10 mouse cellular contexts compared by ENCODE assay signal in genomic region chr3:145798751-145799188, GRCm38 (mm10). TPM values are rescaled to one million over a fixed set of nuclear protein-coding genes. Genes with fewer than 3 reads are reported as not detected.
DNase-seq lines count a peak whose midpoint lies in the region; ATAC-seq lines count a peak whose summit lies in the region.
"Had no signal": no experiment of that assay in that cellular context is flagged by ENCODE, and none has a peak within 500 bp of the region (broad histone marks: within the 10 kb centered on the region; RNA-seq: fewer than 3 reads in every experiment).

No protein-coding gene starts in this region.

- peak; percentile 55 for ATAC-seq in stomach, embryonic 15.5 days (ENCODE audit: insufficient read depth, low FRiP score, low read depth)
- ATAC-seq in cerebellum, adult (ENCODE audit: insufficient number of reproducible peaks, low FRiP score, low TSS enrichment) = no peak
- ATAC-seq: forebrain, embryonic 14.5 days had no signal

- H3K27ac ChIP-seq in stomach, embryonic 15.5 days = peak overlapping the region; percentile 54; the same call in 1 of the 2 replicates

- H3K4me3 ChIP-seq in stomach, embryonic 15.5 days (replicated peaks) = no peak overlapping the region

- 8% methylated on average over 6 of the region's 6 CpGs for WGBS in stomach, embryonic 15.5 days

- intact Hi-C loops in heart, postnatal 25 days (cut with DNase I) = loop anchor here (5.0 kb wide), 1 partner anchor 94 kb away; no protein-coding TSS in a partner anchor

- no peaks in the 10 kb centered on the region for H3K36me3 ChIP-seq in stomach, embryonic 15.5 days

- H3K9me3 ChIP-seq in stomach, embryonic 15.5 days = no peaks in the 10 kb centered on the region

- H3K27me3 ChIP-seq in stomach, embryonic 15.5 days (replicated peaks) = no peaks in the 10 kb centered on the region

- H3K9ac ChIP-seq in stomach, embryonic 15.5 days = no peak overlapping the region

- DNase-seq in testis, postnatal 14 days (ENCODE audit: low spot score) = peak; percentile 27
- no peak for DNase-seq in testis, postnatal 10 days (ENCODE audit: low spot score)
- DNase-seq in heart, postnatal 25 days (ENCODE audit: low spot score) = peak; percentile 50
- peak; percentile 49 for DNase-seq in liver
- no peak for DNase-seq in gastrocnemius, postnatal 10 days
- DNase-seq in thymus, postnatal 10 days (ENCODE audit: low spot score in 2 of 2) = no peak
- DNase-seq: thymus, postnatal 4 days had no signal

- no peak overlapping the region; the same call in 1 of the 2 replicates for H3K4me2 ChIP-seq in stomach, embryonic 15.5 days

- H3K4me1 ChIP-seq in stomach, embryonic 15.5 days = peaks cover 14% of the 10 kb centered on the region

RNA-seq across cellular contexts. Expression of gene Ddah1, which starts 40.3 kb away (rescaled TPM):
- 1 to 10 TPM; 8.6 to 9.6 TPM for total RNA-seq in heart, postnatal 25 days (2021)
- polyA plus RNA-seq in stomach, embryonic 15.5 days (2015; fragmentation: Nextera tagmentation; extraction: Ambion mirVana) = 23.9 and 28.0 TPM in 2 replicates
- total RNA-seq in gastrocnemius, postnatal 10 days (2021) = 10 to 100 TPM; 13.6 to 15.0 TPM

Comparison
In these comparisons a context has a peak if more than half of its experiments do, and no peak if none do; other contexts are left out.
1. DNase-seq: peak in testis, postnatal 14 days (single experiment), heart, postnatal 25 days (single experiment) and liver (single experiment); none in testis, postnatal 10 days (single experiment), gastrocnemius, postnatal 10 days (single experiment) and thymus, postnatal 10 days (0 of 2).